Mouse (Mus musculus) midbrain, embryonic 16.5 days (tissue): ENCODE results near the gene Ccdc138. TPM values are rescaled to one million over a fixed set of nuclear protein-coding genes. Genes with fewer than 3 reads are reported as not detected.
"Not testable (repeated sequence)": the region's sequence is repeated elsewhere in the genome, so short reads cannot be mapped to it uniquely, and the experiment has no call there.

Experiments
- ATAC-seq: fragments of 200-750 bp; cut with Nextera tagmentation; 2 replicates; pipeline ENCODE4 v1.8.0; 2017; ENCODE audit warnings: moderate TSS enrichment
- H3K27ac ChIP-seq: fragments of 300-500 bp; sonication (generic); 2 replicates; pipeline ENCODE4 v1.5.1; 2014; ENCODE audit warnings: mild to moderate bottlenecking, low read length, mixed read lengths
- H3K27me3 ChIP-seq: fragments of 300-500 bp; sonication (generic); 2 replicates; pipeline ENCODE4 v1.6.1; 2014; ENCODE audit warnings: low read depth, low read length, mixed read lengths; ENCODE audit not compliant: control insufficient read depth, insufficient read depth
- H3K36me3 ChIP-seq: fragments of 300-500 bp; sonication (generic); 2 replicates; pipeline ENCODE4 v1.6.1; 2014; ENCODE audit warnings: mild to moderate bottlenecking, low read length, moderate library complexity, mixed read lengths; ENCODE audit not compliant: control insufficient read depth, insufficient read depth
- H3K4me1 ChIP-seq: fragments of 300-500 bp; sonication (generic); 2 replicates; pipeline ENCODE4 v1.6.1; 2014; ENCODE audit warnings: mild to moderate bottlenecking, low read length, mixed read lengths; ENCODE audit not compliant: control insufficient read depth, insufficient read depth
- H3K4me2 ChIP-seq: fragments of 300-500 bp; sonication (generic); 2 replicates; pipeline ENCODE4 v1.6.1; 2014; ENCODE audit warnings: mild to moderate bottlenecking, low read length, mixed read lengths
- H3K4me3 ChIP-seq: fragments of 300-500 bp; sonication (generic); 2 replicates; pipeline ENCODE4 v1.5.1; 2014; ENCODE audit warnings: low read depth, mild to moderate bottlenecking, low read length, moderate library complexity, mixed read lengths
- H3K9ac ChIP-seq: fragments of 300-500 bp; sonication (generic); 2 replicates; pipeline ENCODE4 v1.6.1; 2014; ENCODE audit warnings: low read depth, low read length, mixed read lengths
- H3K9me3 ChIP-seq: fragments of 300-500 bp; sonication (generic); replicated peaks from 2 replicates; pipeline ENCODE4 v1.6.1; 2014; ENCODE audit warnings: mild to moderate bottlenecking, low read length, mixed read lengths; ENCODE audit not compliant: control insufficient read depth, poor library complexity, severe bottlenecking
- WGBS: fragments of 180-500 bp; shearing (Covaris S2); extraction: QIAGEN DNeasy Blood & Tissue Kit; methylation state at CpG from one replicate; pipeline ENCODE4 v1.1.7; 2014; 5-methylcytosine and 5-hydroxymethylcytosine counted together
- polyA plus RNA-seq: library from polyadenylated mRNA; unstranded; fragments of >200 nt; fragmentation: Nextera tagmentation; extraction: Ambion mirVana; gene quantifications from 2 replicates; pipeline ENCODE4 v1.2.1, GENCODE M21; 2015

Gene Ccdc138
- polyA plus RNA-seq, 1 experiment from 2014 or later: 10.1 TPM

- H3K4me1 ChIP-seq: peaks cover 10% of the 10 kb centered on the region
- no peak for ATAC-seq
- WGBS: 86% methylated on average over 2 of the region's 2 CpGs
- no peak overlapping the region for H3K9ac ChIP-seq
- H3K27me3 ChIP-seq: no peaks in the 10 kb centered on the region
- H3K9me3 ChIP-seq: no peaks in the 10 kb centered on the region
- peaks cover 28% of the 10 kb centered on the region for H3K36me3 ChIP-seq
- H3K4me3 ChIP-seq: no peak overlapping the region
- H3K4me2 ChIP-seq: no peak overlapping the region
- H3K27ac ChIP-seq: no peak overlapping the region
Observed at GRCm38 (mm10) chr10:58495637-58496036, 2.1 kb upstream of the Ccdc138 start.

DNA sequence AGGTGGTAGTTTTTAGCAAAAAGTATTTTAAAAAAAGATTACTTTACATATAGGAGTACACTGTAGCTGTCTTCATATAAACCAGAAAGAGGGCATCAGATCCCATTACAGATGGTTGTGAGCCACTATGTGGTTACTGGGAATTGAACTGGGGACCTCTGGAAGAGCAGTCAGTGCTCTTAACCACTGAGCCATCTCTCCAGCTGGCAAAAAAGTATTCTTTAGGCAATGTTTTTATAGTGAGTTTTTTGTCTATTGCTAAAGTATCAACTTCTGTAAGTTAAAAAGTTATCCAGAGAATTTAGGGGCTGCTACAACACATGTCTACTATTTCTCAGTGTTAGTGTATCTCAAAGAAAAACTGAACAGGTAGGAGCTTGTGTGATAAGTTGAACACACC is 1.0 kb upstream of the Ccdc138 start:
- no peak overlapping the region for H3K9ac ChIP-seq

DNA sequence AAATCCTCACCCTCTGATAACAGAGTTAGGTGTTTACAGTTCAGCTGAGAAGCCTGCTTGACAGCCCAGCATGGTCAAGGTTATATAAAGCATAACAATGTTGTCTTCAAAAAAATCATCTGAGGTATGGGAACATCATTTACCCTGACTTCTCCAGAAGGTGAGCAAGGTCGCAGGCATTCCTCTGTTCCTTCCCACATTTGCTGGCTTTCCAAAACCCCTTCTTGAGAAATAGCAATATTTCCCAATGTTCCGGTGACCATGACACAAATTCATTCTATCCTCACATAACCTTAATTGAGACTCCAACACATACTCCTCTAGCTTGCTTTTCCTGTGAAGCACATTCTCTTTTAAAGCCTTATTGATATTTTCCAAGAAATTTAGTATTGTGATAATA is 768 bp downstream of the Ccdc138 start:
- H3K9ac ChIP-seq: peak overlapping the region; percentile 78
- WGBS: 60% methylated on average over 2 of the region's 2 CpGs
- peak overlapping the region; percentile 87 for H3K4me3 ChIP-seq

More for the DNA sequence above, 1.0 kb upstream of the Ccdc138 start:
- Histone ChIP-seq H3K9me3 (no peaks in the 10 kb centered on the region), H3K27me3 (no peaks in the 10 kb centered on the region), H3K4me2 (no peak overlapping the region), H3K4me1 (peaks cover 10% of the 10 kb centered on the region), H3K4me3 (no peak overlapping the region), H3K36me3 (peaks cover 18% of the 10 kb centered on the region), H3K27ac (no peak overlapping the region)
- no peak for ATAC-seq

DNA sequence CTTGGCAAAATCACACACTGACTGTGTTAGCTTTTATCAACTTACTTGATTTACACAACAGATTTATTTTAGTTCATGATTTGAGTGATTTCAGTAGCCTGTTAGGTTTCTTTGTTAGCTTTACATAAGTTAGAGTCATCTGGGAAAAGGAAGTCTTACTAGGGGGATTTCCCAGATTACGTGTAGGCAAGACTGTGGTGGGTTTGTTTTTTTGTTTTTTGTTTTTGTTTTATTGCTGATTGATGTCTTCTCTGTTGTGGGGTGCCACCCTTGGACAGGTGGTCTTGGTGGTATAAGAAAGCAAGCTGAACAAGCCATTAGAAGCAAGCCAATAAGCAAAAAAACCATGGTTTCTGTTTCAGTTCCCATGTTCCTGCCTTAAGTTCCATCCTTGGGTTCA is 31.6 kb downstream of the Ccdc138 start:
- Histone ChIP-seq H3K4me2 (no peak overlapping the region), H3K9me3 (no peaks in the 10 kb centered on the region), H3K4me3 (no peak overlapping the region), H3K27me3 (no peaks in the 10 kb centered on the region), H3K36me3 (peaks cover 6% of the 10 kb centered on the region; the same call in 1 of the 2 replicates), H3K4me1 (no peaks in the 10 kb centered on the region), H3K27ac (no peak overlapping the region), H3K9ac (no peak overlapping the region)
- 98% methylated on average over 1 of the region's 1 CpGs for WGBS
- ATAC-seq: no peak

More for the DNA sequence above, 768 bp downstream of the Ccdc138 start:
- no peak overlapping the region for H3K27ac ChIP-seq
- H3K36me3 ChIP-seq: peaks cover 6% of the 10 kb centered on the region; the same call in 1 of the 2 replicates
- no peaks in the 10 kb centered on the region for H3K27me3 ChIP-seq
- no peak for ATAC-seq
- peaks cover 10% of the 10 kb centered on the region for H3K4me1 ChIP-seq
- no peaks in the 10 kb centered on the region for H3K9me3 ChIP-seq
- peak overlapping the region; percentile 77 for H3K4me2 ChIP-seq

- WGBS: 86% methylated on average over 10 of the region's 10 CpGs
- no peak overlapping the region for H3K4me2 ChIP-seq
Observed at GRCm38 (mm10) chr10:58530896-58531790, 33.4 kb downstream of the Ccdc138 start.

DNA sequence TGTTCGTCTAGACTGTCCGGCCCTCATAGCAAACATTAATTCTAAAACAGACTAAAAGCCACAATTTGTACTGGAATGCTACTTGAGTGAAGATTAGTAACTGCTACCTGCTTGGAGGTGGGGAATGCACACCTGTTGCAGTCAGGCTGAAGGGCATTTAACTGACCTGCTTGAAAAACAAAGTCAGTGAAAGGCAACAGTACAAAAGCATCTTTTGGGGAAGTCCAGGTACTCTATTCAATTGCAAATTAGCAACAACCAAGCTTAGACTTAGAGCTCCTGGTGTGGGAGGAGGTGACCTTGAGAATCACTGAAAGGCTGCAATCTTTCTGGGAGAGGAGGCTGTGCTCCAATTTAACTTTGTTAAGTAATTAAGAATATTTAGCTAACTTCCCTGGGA is 34.4 kb downstream of the Ccdc138 start:
- no peak for ATAC-seq
- Histone ChIP-seq H3K4me2 (no peak overlapping the region), H3K9ac (no peak overlapping the region), H3K27me3 (no peaks in the 10 kb centered on the region), H3K36me3 (peaks cover 6% of the 10 kb centered on the region; the same call in 1 of the 2 replicates), H3K27ac (no peak overlapping the region), H3K4me1 (no peaks in the 10 kb centered on the region), H3K4me3 (no peak overlapping the region), H3K9me3 (no peaks in the 10 kb centered on the region; the same call in 1 of the 2 replicates)
- WGBS: 94% methylated on average over 2 of the region's 2 CpGs

More at GRCm38 (mm10) chr10:58530896-58531790, 33.4 kb downstream of the Ccdc138 start:
- H3K27me3 ChIP-seq: no peaks in the 10 kb centered on the region
- H3K36me3 ChIP-seq: peaks cover 6% of the 10 kb centered on the region; the same call in 1 of the 2 replicates
- ATAC-seq: no peak
- no peak overlapping the region for H3K27ac ChIP-seq
- H3K4me1 ChIP-seq: no peaks in the 10 kb centered on the region
- H3K4me3 ChIP-seq: no peak overlapping the region
- no peak overlapping the region for H3K9ac ChIP-seq
- H3K9me3 ChIP-seq: no peaks in the 10 kb centered on the region; the same call in 1 of the 2 replicates

DNA sequence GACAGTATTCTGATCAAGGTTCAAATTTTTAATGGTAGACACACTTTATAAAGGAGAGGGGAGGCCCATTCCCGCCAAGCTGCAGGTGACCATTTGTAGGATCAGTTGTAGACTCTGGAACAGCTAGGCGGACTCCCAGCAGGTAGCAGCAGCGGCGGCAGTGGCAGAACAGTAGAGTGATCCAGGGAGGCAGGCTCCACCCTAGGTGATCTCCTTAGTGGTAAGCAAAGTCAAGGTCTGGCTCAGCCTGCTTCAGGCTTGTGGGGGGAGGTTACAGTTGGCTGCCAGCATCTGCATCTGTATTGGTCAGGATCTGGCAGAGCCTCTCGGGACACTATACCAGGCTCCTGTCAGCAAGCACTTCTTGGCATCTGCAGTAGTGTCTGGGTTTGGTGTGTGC is 38.5 kb downstream of the Ccdc138 start:
- not testable (repeated sequence) for H3K4me1 ChIP-seq, H3K27me3 ChIP-seq, H3K4me3 ChIP-seq, H3K9me3 ChIP-seq, H3K9ac ChIP-seq, H3K27ac ChIP-seq, H3K4me2 ChIP-seq, ATAC-seq, H3K36me3 ChIP-seq
- WGBS: 90% methylated on average over 5 of the region's 5 CpGs

GRCm38 (mm10) chr10:58540613-58541012 is 42.9 kb downstream of the Ccdc138 start:
- Histone ChIP-seq H3K4me2 (no peak overlapping the region), H3K27me3 (no peaks in the 10 kb centered on the region), H3K9ac (no peak overlapping the region), H3K27ac (no peak overlapping the region), H3K9me3 (no peaks in the 10 kb centered on the region), H3K36me3 (no peaks in the 10 kb centered on the region), H3K4me3 (no peak overlapping the region), H3K4me1 (no peaks in the 10 kb centered on the region)
- WGBS: 44% methylated on average over 13 of the region's 13 CpGs
- no peak for ATAC-seq

GRCm38 (mm10) chr10:58548739-58549138 is 51.0 kb downstream of the Ccdc138 start:
- no peak overlapping the region for H3K4me3 ChIP-seq
- no peaks in the 10 kb centered on the region for H3K27me3 ChIP-seq
- no peak overlapping the region for H3K27ac ChIP-seq
- no peaks in the 10 kb centered on the region for H3K9me3 ChIP-seq
- no peaks in the 10 kb centered on the region for H3K4me1 ChIP-seq
- H3K9ac ChIP-seq: no peak overlapping the region
- no peaks in the 10 kb centered on the region for H3K36me3 ChIP-seq
- H3K4me2 ChIP-seq: no peak overlapping the region
- no peak for ATAC-seq
